Mouse (Mus musculus) stomach, embryonic 15.5 days (tissue): ENCODE results near the gene Zfp626. TPM values are rescaled to one million over a fixed set of nuclear protein-coding genes. Genes with fewer than 3 reads are reported as not detected.

Experiments used
- polyA plus RNA-seq: library from polyadenylated mRNA; unstranded; fragments of >200 nt; fragmentation: Nextera tagmentation; extraction: Ambion mirVana; gene quantifications from 2 replicates; pipeline ENCODE4 v1.2.1, GENCODE M21; 2015

Zfp626 gene
- polyA plus RNA-seq, 1 experiment from 2014 or later, result 2.0 TPM

Other genes with a start within 250 kb of the Zfp626 start
- 77.7 and 82.3 TPM in 2 replicates for gene Akt2, start 215.6 kb upstream of the Zfp626 start, polyA plus RNA-seq
- 1.6 and 1.8 TPM in 2 replicates for gene Ttc9b, start 153.3 kb upstream of the Zfp626 start, polyA plus RNA-seq
- 7.1 and 8.3 TPM in 2 replicates for gene Map3k10, start 132.6 kb upstream of the Zfp626 start, polyA plus RNA-seq
- gene Zfp607b, start 117.9 kb upstream of the Zfp626 start, polyA plus RNA-seq, result 2.9 and 4.2 TPM in 2 replicates
- 27.1 and 30.8 TPM in 2 replicates for gene Zfp60, start 75.8 kb upstream of the Zfp626 start, polyA plus RNA-seq
- gene Zfp59, start 31.4 kb downstream of the Zfp626 start, polyA plus RNA-seq, result 6.1 and 6.8 TPM in 2 replicates
- gene Zfp607a, start 50.3 kb downstream of the Zfp626 start, polyA plus RNA-seq, result 3.9 and 4.6 TPM in 2 replicates
- 9.4 and 10.3 TPM in 2 replicates for gene Zfp974, start 122.3 kb downstream of the Zfp626 start, polyA plus RNA-seq
- 18.3 and 20.0 TPM in 2 replicates for gene Zfp780b, start 172.0 kb downstream of the Zfp626 start, polyA plus RNA-seq
- 3.3 and 3.9 TPM in 2 replicates for gene Zfp850, start 206.9 kb downstream of the Zfp626 start, polyA plus RNA-seq
- 243 and 255 TPM in 2 replicates for gene Psmc4, start 242.9 kb downstream of the Zfp626 start, polyA plus RNA-seq